Mouse (Mus musculus): Measurements from ENCODE around the gene Nfat5. TPM values are rescaled to one million over a fixed set of nuclear protein-coding genes. Genes with fewer than 3 reads are reported as not detected.

Gene Nfat5
- polyA plus RNA-seq, 1 experiment = 21.4 TPM

DNA sequence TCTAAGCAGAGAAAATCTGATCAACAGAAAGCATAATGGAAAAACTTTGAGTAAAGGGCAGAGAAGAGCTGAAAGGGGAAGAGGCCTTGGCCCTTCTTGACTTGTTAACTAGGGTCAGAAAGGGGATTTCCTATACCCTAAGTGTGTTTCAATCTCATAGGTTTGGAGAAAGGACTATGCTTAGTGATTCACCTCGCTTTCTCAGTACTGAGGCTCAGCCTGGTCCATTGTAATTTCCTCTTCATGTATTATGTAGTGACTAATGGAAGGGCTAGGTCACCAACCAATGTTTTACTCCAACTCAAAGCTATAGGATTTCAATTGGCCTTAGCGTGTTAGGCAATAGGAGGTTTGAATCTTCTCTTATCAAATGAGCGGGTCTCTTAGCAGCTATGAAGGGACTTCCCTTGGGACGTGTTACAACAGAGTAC, 2.1 kb upstream of the Nfat5 start:
- H3K4me1 ChIP-seq (ENCODE audit: control insufficient read depth, insufficient read depth, low read length) = peaks cover 8% of the 10 kb centered on the region
- H3K36me3 ChIP-seq (ENCODE audit: control insufficient read depth, insufficient read depth, low read length) = no peaks in the 10 kb centered on the region
- no peaks in the 10 kb centered on the region for H3K27me3 ChIP-seq (ENCODE audit: control insufficient read depth, insufficient read depth, low read length)
- TF ChIP-seq POLR2A (IDR thresholded peaks at IDR 0.05; ENCODE audit: control insufficient read depth, low read depth, low read length) (no peak), CTCF (IDR thresholded peaks at IDR 0.05; ENCODE audit: control insufficient read depth, insufficient read depth, insufficient replicate concordance, low read depth, low read length) (no peak)
- H3K4me3 ChIP-seq (ENCODE audit: control insufficient read depth, low read depth, low read length) = no peak overlapping the region
- H3K27ac ChIP-seq (ENCODE audit: control insufficient read depth, insufficient read depth, low read depth, low read length) = no peak overlapping the region

GRCm38 (mm10) chr8:107292119-107292927, 947 bp upstream of the Nfat5 start:
- Histone ChIP-seq H3K4me1 (ENCODE audit: control insufficient read depth, insufficient read depth, low read length) (peaks cover 8% of the 10 kb centered on the region), H3K27ac (ENCODE audit: control insufficient read depth, insufficient read depth, low read depth, low read length) (peak overlapping the region; percentile 91), H3K27me3 (ENCODE audit: control insufficient read depth, insufficient read depth, low read length) (no peaks in the 10 kb centered on the region), H3K36me3 (ENCODE audit: control insufficient read depth, insufficient read depth, low read length) (no peaks in the 10 kb centered on the region; the same call in 1 of the 2 replicates), H3K4me3 (ENCODE audit: control insufficient read depth, low read depth, low read length) (peak overlapping the region; percentile 91)
- TF ChIP-seq POLR2A (IDR thresholded peaks at IDR 0.05; ENCODE audit: control insufficient read depth, low read depth, low read length) = no peak
- no peak for TF ChIP-seq CTCF (IDR thresholded peaks at IDR 0.05; ENCODE audit: control insufficient read depth, insufficient read depth, insufficient replicate concordance, low read depth, low read length)

GRCm38 (mm10) chr8:107293641-107294628, 665 bp downstream of the Nfat5 start:
- Histone ChIP-seq H3K27me3 (ENCODE audit: control insufficient read depth, insufficient read depth, low read length) (no peaks in the 10 kb centered on the region), H3K4me3 (ENCODE audit: control insufficient read depth, low read depth, low read length) (peak overlapping the region; percentile 92), H3K36me3 (ENCODE audit: control insufficient read depth, insufficient read depth, low read length) (no peaks in the 10 kb centered on the region; the same call in 1 of the 2 replicates), H3K27ac (ENCODE audit: control insufficient read depth, insufficient read depth, low read depth, low read length) (peak overlapping the region; percentile 87), H3K4me1 (ENCODE audit: control insufficient read depth, insufficient read depth, low read length) (peaks cover 8% of the 10 kb centered on the region)
- TF ChIP-seq CTCF (IDR thresholded peaks at IDR 0.05; ENCODE audit: control insufficient read depth, insufficient read depth, insufficient replicate concordance, low read depth, low read length) (no peak), POLR2A (IDR thresholded peaks at IDR 0.05; ENCODE audit: control insufficient read depth, low read depth, low read length) (no peak)

GRCm38 (mm10) chr8:107295450-107295849, 2.2 kb downstream of the Nfat5 start:
- Histone ChIP-seq H3K4me1 (ENCODE audit: control insufficient read depth, insufficient read depth, low read length) (peaks cover 8% of the 10 kb centered on the region), H3K4me3 (ENCODE audit: control insufficient read depth, low read depth, low read length) (no peak overlapping the region), H3K27me3 (ENCODE audit: control insufficient read depth, insufficient read depth, low read length) (no peaks in the 10 kb centered on the region), H3K36me3 (ENCODE audit: control insufficient read depth, insufficient read depth, low read length) (no peaks in the 10 kb centered on the region; the same call in 1 of the 2 replicates), H3K27ac (ENCODE audit: control insufficient read depth, insufficient read depth, low read depth, low read length) (no peak overlapping the region)
- TF ChIP-seq POLR2A (IDR thresholded peaks at IDR 0.05; ENCODE audit: control insufficient read depth, low read depth, low read length) (no peak), CTCF (IDR thresholded peaks at IDR 0.05; ENCODE audit: control insufficient read depth, insufficient read depth, insufficient replicate concordance, low read depth, low read length) (no peak)

GRCm38 (mm10) chr8:107311876-107312275, 18.6 kb downstream of the Nfat5 start:
- H3K27ac ChIP-seq (ENCODE audit: control insufficient read depth, insufficient read depth, low read depth, low read length) = no peak overlapping the region
- TF ChIP-seq POLR2A (IDR thresholded peaks at IDR 0.05; ENCODE audit: control insufficient read depth, low read depth, low read length) (no peak), CTCF (IDR thresholded peaks at IDR 0.05; ENCODE audit: control insufficient read depth, insufficient read depth, insufficient replicate concordance, low read depth, low read length) (no peak)
- no peaks in the 10 kb centered on the region for H3K27me3 ChIP-seq (ENCODE audit: control insufficient read depth, insufficient read depth, low read length)
- no peaks in the 10 kb centered on the region for H3K36me3 ChIP-seq (ENCODE audit: control insufficient read depth, insufficient read depth, low read length)
- H3K4me1 ChIP-seq (ENCODE audit: control insufficient read depth, insufficient read depth, low read length) = no peaks in the 10 kb centered on the region
- no peak overlapping the region for H3K4me3 ChIP-seq (ENCODE audit: control insufficient read depth, low read depth, low read length)

DNA sequence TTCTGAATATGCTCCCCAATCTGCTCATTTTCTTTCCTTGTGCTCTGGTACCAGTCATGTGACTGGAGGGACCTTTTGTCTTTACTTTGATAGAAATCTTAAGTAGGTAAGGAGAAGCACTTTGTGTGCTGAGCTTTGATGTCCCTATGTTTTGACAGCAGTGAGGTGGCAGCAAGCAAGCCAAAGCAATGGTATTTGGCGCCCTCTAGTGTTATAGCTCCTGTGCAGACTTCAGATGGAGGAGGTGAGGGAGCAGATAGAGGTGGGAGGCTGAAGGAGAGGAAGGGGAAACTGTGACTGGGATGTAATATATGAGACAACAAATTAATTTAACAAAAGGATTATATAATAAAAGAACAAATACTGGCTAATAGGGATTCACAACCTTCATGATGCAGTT, 30.9 kb downstream of the Nfat5 start:
- Histone ChIP-seq H3K27ac (ENCODE audit: control insufficient read depth, insufficient read depth, low read depth, low read length) (no peak overlapping the region), H3K27me3 (ENCODE audit: control insufficient read depth, insufficient read depth, low read length) (no peaks in the 10 kb centered on the region), H3K4me3 (ENCODE audit: control insufficient read depth, low read depth, low read length) (no peak overlapping the region), H3K4me1 (ENCODE audit: control insufficient read depth, insufficient read depth, low read length) (no peaks in the 10 kb centered on the region), H3K36me3 (ENCODE audit: control insufficient read depth, insufficient read depth, low read length) (no peaks in the 10 kb centered on the region)
- peak; percentile 52; the same call in 1 of the 2 replicates for TF ChIP-seq CTCF (IDR thresholded peaks at IDR 0.05; ENCODE audit: control insufficient read depth, insufficient read depth, insufficient replicate concordance, low read depth, low read length)
- TF ChIP-seq POLR2A (IDR thresholded peaks at IDR 0.05; ENCODE audit: control insufficient read depth, low read depth, low read length) = no peak

DNA sequence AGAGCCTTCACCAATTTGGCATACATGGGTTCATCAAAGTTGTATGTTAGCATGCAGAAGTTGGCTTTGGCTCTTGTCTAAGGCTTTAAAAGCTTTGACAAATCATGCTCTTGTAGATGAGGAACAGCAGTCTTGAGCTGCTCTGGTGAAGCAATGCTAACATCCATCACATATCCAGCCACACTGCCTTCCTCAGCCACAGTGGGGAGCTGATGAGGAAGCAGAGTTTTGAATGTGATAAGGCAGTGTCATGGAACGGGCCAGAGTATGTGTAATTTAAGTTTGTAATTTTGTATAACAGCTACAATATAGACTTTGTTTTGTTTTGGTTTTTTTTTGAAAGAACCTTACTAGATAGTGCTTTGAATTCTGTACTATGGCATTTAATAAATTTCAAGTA, 36.3 kb downstream of the Nfat5 start:
- Histone ChIP-seq H3K27ac (ENCODE audit: control insufficient read depth, insufficient read depth, low read depth, low read length) (no peak overlapping the region), H3K36me3 (ENCODE audit: control insufficient read depth, insufficient read depth, low read length) (no peaks in the 10 kb centered on the region), H3K4me1 (ENCODE audit: control insufficient read depth, insufficient read depth, low read length) (no peaks in the 10 kb centered on the region), H3K27me3 (ENCODE audit: control insufficient read depth, insufficient read depth, low read length) (no peaks in the 10 kb centered on the region), H3K4me3 (ENCODE audit: control insufficient read depth, low read depth, low read length) (no peak overlapping the region)
- TF ChIP-seq CTCF (IDR thresholded peaks at IDR 0.05; ENCODE audit: control insufficient read depth, insufficient read depth, insufficient replicate concordance, low read depth, low read length) = no peak
- no peak for TF ChIP-seq POLR2A (IDR thresholded peaks at IDR 0.05; ENCODE audit: control insufficient read depth, low read depth, low read length)
